Mouse (Mus musculus) right cerebral cortex, postnatal 14 days (tissue): ENCODE data around the gene Rnase4.

Source experiments
- DNase-seq: peaks from one replicate; pipeline ENCODE4 v3.0.0; 2022

Rnase4 gene

GRCm38 (mm10) chr14:51088970-51089673 is 1.8 kb upstream of the Rnase4 start:
- peak; percentile 92 for DNase-seq

- DNase-seq: no peak
Measured at GRCm38 (mm10) chr14:51089674-51090076, 1.2 kb upstream of the Rnase4 start.

GRCm38 (mm10) chr14:51090077-51090781 is 648 bp upstream of the Rnase4 start:
- DNase-seq: peak; percentile 66

GRCm38 (mm10) chr14:51092073-51092620 is 1.3 kb downstream of the Rnase4 start:
- no peak for DNase-seq

- no peak for DNase-seq
Measured at GRCm38 (mm10) chr14:51093496-51093895, 2.6 kb downstream of the Rnase4 start.

- no peak for DNase-seq
Measured at GRCm38 (mm10) chr14:51094096-51094875, 3.4 kb downstream of the Rnase4 start.

- DNase-seq: no peak
Measured at GRCm38 (mm10) chr14:51094921-51095320, 4.0 kb downstream of the Rnase4 start.

GRCm38 (mm10) chr14:51095736-51096524 is 5.1 kb downstream of the Rnase4 start:
- DNase-seq: no peak

GRCm38 (mm10) chr14:51098300-51098699 is 7.4 kb downstream of the Rnase4 start:
- DNase-seq: peak; percentile 58

GRCm38 (mm10) chr14:51098921-51099320 is 8.0 kb downstream of the Rnase4 start:
- no peak for DNase-seq

- no peak for DNase-seq
Measured at GRCm38 (mm10) chr14:51101284-51101683, 10.4 kb downstream of the Rnase4 start.

- DNase-seq: peak; percentile 79
Measured at GRCm38 (mm10) chr14:51103217-51103616, 12.3 kb downstream of the Rnase4 start.

GRCm38 (mm10) chr14:51104366-51104765 is 13.5 kb downstream of the Rnase4 start:
- DNase-seq: no peak

GRCm38 (mm10) chr14:51106449-51106967 is 15.6 kb downstream of the Rnase4 start:
- DNase-seq: no peak

GRCm38 (mm10) chr14:51111966-51112365 is 21.1 kb downstream of the Rnase4 start:
- no peak for DNase-seq

GRCm38 (mm10) chr14:51113476-51113875 is 22.6 kb downstream of the Rnase4 start:
- DNase-seq: no peak

- no peak for DNase-seq
Measured at GRCm38 (mm10) chr14:51113916-51114560, 23.2 kb downstream of the Rnase4 start, which contains the start of gene Eddm3b. TSS of gene Eddm3b (plus strand) at chr14:51114426.

GRCm38 (mm10) chr14:51125684-51126083 is 34.8 kb downstream of the Rnase4 start:
- DNase-seq: no peak

GRCm38 (mm10) chr14:51127648-51128258 is 36.9 kb downstream of the Rnase4 start:
- no peak for DNase-seq

- no peak for DNase-seq
Measured at GRCm38 (mm10) chr14:51128775-51129623, 38.1 kb downstream of the Rnase4 start.
